In the genomic region with DNA sequence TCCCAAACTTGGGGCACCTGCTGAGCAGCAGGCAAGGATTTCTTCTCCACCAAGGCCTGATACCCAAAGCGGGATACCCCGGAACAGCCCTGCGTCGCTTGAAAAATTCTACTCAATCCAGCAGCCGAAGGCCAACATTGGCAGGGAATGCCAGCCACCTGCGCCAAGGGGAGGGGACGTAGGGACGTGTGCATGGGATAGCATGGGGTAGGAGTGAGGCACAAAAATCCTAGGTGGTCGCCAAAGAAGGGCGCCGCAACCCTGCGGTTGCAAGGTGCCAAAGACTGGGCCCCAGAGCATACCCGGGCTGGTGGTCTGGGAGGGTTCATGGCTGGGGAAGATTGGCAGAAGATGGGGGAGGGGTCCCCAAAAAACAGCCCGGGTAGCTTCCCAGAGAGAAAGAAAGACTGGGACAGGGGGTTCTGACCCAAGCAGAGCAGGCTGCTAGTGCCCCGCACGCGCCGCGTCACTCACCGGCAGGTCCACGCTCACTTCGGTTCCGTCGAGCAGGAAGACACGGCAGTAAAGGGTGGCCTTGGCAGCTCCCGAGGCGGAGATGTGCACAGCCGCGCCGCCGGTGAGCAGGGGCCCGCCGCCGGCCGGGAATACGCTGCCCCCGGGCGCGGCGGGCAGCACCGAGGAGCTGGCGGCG, we compare ENCODE assay signal across 8 mouse cellular contexts. TPM values are rescaled to one million over a fixed set of nuclear protein-coding genes. Genes with fewer than 3 reads are reported as not detected.
A peak's percentile ranks its signal among the peaks of the same experiment; 100 is the strongest.
DNase-seq lines count a peak whose midpoint lies in the region; ATAC-seq and TF ChIP-seq lines count a peak whose summit lies in the region.

No protein-coding gene starts in this region.

- H3K36me3 ChIP-seq in kidney, adult 2 months (ENCODE audit: control insufficient read depth, insufficient read depth, low read length), result no peaks in the 10 kb centered on the region
- H3K36me3 ChIP-seq in hindbrain, embryonic 12.5 days, result no peaks in the 10 kb centered on the region
- H3K36me3 ChIP-seq in megakaryocyte, embryonic 14.5 days (replicated peaks; ENCODE audit: low read length), result no peaks in the 10 kb centered on the region

- no peaks in the 10 kb centered on the region for H3K9me3 ChIP-seq in hindbrain, embryonic 12.5 days (replicated peaks)
- no peaks in the 10 kb centered on the region for H3K9me3 ChIP-seq in megakaryocyte, embryonic 14.5 days

- no peak for TF ChIP-seq POLR2A in kidney, adult 2 months (IDR thresholded peaks at IDR 0.05; ENCODE audit: low read depth, low read length)
- TF ChIP-seq POLR2A in cortical plate, adult 2 months (IDR thresholded peaks at IDR 0.05; ENCODE audit: extremely low read depth, insufficient read depth, low read length), result no peak

- peak overlapping the region; percentile 68 for H3K9ac ChIP-seq in hindbrain, embryonic 12.5 days

- no peak for DNase-seq in kidney, adult 2 months
- no peak for DNase-seq in kidney, adult 9 months
- DNase-seq in Muller cell, postnatal 12 days (ENCODE audit: inconsistent ontology term), result peak; percentile 45
- peak; percentile 11 for DNase-seq in thymus, postnatal 0 days (ENCODE audit: low spot score)
- DNase-seq in frontal cortex, postnatal 25 days (ENCODE audit: low spot score in 2 of 2), result no peak

- ATAC-seq in hindbrain, embryonic 12.5 days (ENCODE audit: low FRiP score), result peak; percentile 55

- H3K27me3 ChIP-seq in kidney, adult 2 months (replicated peaks; ENCODE audit: control insufficient read depth, insufficient read depth, low read length), result no peaks in the 10 kb centered on the region
- H3K27me3 ChIP-seq in hindbrain, embryonic 12.5 days, result peaks cover 42% of the 10 kb centered on the region
- peaks cover 91% of the 10 kb centered on the region for H3K27me3 ChIP-seq in megakaryocyte, embryonic 14.5 days (replicated peaks)

- peak overlapping the region; percentile 66 for H3K4me3 ChIP-seq in kidney, adult 2 months (ENCODE audit: insufficient read depth, low read depth, low read length)
- H3K4me3 ChIP-seq in cortical plate, adult 2 months (ENCODE audit: insufficient read depth, low read length), result peak overlapping the region; percentile 77
- H3K4me3 ChIP-seq in hindbrain, embryonic 12.5 days, result peak overlapping the region; percentile 68
- H3K4me3 ChIP-seq in megakaryocyte, embryonic 14.5 days (replicated peaks), result peak overlapping the region; percentile 92

- peak overlapping the region; percentile 15; the same call in 1 of the 2 replicates for H3K27ac ChIP-seq in kidney, adult 2 months (ENCODE audit: insufficient read depth, low read depth, low read length)
- no peak overlapping the region for H3K27ac ChIP-seq in cortical plate, adult 2 months (ENCODE audit: insufficient read depth, low read length)
- H3K27ac ChIP-seq in hindbrain, embryonic 12.5 days, result no peak overlapping the region

- WGBS in kidney, adult 2 months, result 5% methylated on average over 43 of the region's 43 CpGs
- 3% methylated on average over 25 of the region's 43 CpGs for WGBS in hindbrain, embryonic 12.5 days

- peak overlapping the region; percentile 84 for H3K4me2 ChIP-seq in hindbrain, embryonic 12.5 days (replicated peaks)

- peaks cover 5% of the 10 kb centered on the region for H3K4me1 ChIP-seq in kidney, adult 2 months (ENCODE audit: control insufficient read depth, insufficient read depth, low read length)
- peaks cover 2% of the 10 kb centered on the region; the same call in 1 of the 2 replicates for H3K4me1 ChIP-seq in cortical plate, adult 2 months (ENCODE audit: control insufficient read depth, insufficient read depth, low read length)
- H3K4me1 ChIP-seq in hindbrain, embryonic 12.5 days, result peaks cover 20% of the 10 kb centered on the region
- peaks cover 27% of the 10 kb centered on the region for H3K4me1 ChIP-seq in megakaryocyte, embryonic 14.5 days

- TF ChIP-seq CTCF in kidney, adult 2 months (conservative IDR thresholded peaks at IDR 0.05; ENCODE audit: insufficient read depth, insufficient read length, low read depth, low read length), result no peak
- TF ChIP-seq CTCF in cortical plate, adult 2 months (IDR thresholded peaks at IDR 0.05; ENCODE audit: extremely low read depth, insufficient read depth, low read length), result no peak

RNA-seq across cellular contexts. Expression of a gene that starts 0.7 kb away (rescaled TPM):
- 15.8 and 17.9 TPM in 2 replicates for polyA plus RNA-seq in kidney, adult 2 months (2012; rRNA removed)
- polyA plus RNA-seq in cortical plate, adult 2 months (2012; rRNA removed), result 17.7 and 19.2 TPM in 2 replicates
- 1.5 and 2.0 TPM in 2 replicates for polyA plus RNA-seq in hindbrain, embryonic 12.5 days (2016; fragmentation: Nextera tagmentation; extraction: Ambion mirVana)
- polyA plus RNA-seq in megakaryocyte, embryonic 14.5 days (2012; ENCODE audit: insufficient read depth, low replicate concordance), result 0.46 TPM in 1 of 2 replicates, not detected in the other
- polyA plus RNA-seq in thymus, postnatal 0 days (2015; fragmentation: Nextera tagmentation; extraction: Ambion mirVana), result 2.2 and 2.4 TPM in 2 replicates

Comparison
In these comparisons a context has a peak if more than half of its experiments do, and no peak if none do; other contexts are left out.
1. DNase-seq: peak in Muller cell, postnatal 12 days (single experiment) and thymus, postnatal 0 days (single experiment); none in kidney, adult 2 months (single experiment), kidney, adult 9 months (single experiment) and frontal cortex, postnatal 25 days (0 of 2).
2. Peak in every context shown above with its lines, with median percentiles within 50 percentile points of each other: H3K4me3 ChIP-seq.